Mouse (Mus musculus) retina, embryonic 14.5 days (tissue): Measurements from ENCODE around the gene Fermt1.

Source experiments
- DNase-seq: peaks from one replicate; pipeline ENCODE4 v3.0.0-alpha.2; 2015; ENCODE audit warnings: low spot score

The Fermt1 gene

DNA sequence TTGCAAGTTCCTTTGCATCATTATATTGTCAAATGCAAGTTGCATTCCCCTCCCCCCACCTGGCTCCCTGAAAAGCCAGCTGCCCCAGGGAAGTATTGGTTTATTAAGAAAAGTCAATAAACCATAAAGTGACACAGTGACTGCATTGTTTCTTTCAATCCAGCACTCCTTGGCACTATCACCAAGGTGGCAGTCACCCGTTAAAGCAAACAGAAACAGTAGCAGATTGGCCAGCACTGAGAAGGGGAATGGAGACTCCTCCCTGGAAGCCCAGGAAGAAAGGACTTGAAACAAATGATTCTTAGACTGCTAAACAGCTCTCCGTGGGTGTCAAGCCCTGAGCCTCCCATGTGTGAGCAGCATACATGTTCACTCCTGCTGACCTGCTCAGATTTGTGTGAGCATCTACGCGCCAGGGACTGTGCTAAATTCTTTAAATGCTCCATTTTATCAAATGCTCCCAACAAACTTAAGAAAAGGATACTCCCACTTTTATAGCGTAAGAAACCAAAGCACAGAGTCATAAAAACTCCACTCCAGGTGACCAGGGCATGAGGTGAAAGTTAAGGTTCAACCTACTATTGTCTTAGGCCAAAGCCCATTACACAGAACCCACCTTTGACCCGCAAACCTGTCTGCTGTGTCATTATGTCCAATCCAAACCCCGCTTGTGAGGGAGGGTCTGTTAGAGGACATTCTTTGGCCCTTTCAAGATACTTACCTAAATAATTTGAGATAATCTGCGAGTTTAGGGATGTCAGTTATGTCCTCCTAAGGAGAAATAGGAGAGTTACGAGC, 23.4 kb downstream of the Fermt1 start:
- DNase-seq, result no peak

DNA sequence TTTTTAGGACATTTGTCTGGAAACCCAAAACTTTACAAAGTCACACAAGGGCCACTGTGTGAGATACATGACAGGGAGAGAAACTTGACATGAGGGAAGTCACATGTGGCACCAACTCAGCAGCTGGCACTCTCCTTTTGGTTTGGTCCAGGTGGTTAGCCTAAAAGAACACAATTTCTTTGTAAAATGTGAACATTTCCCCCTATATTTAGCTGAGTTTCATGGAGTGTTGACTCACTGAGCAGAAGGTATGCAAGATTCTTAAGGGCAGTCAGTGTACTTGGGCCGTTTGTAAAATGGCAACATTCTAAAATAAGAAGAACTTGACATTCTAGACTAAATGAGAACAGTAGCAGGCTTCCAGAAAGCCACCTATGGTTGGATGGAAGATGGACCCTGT, 30.9 kb downstream of the Fermt1 start:
- DNase-seq, result no peak

DNA sequence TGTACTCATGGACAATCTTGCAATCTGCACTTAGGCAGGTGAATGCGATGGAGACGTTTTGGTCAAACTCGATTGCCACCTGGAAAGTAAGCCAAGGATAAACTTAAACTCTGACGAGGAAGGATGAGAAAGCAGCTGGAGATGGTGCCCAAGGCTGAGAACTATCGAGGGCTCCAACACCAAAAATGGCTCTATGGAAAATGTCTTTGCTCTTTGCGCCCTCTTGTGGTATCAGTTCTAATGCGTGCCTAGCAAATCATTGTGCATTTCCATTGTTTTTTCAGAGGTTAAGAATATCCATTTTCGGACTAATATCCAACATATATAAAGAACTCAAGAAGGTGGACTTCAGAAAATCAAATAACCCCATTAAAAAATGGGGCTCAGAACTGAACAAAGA, 38.9 kb downstream of the Fermt1 start:
- peak; percentile 81 for DNase-seq

DNA sequence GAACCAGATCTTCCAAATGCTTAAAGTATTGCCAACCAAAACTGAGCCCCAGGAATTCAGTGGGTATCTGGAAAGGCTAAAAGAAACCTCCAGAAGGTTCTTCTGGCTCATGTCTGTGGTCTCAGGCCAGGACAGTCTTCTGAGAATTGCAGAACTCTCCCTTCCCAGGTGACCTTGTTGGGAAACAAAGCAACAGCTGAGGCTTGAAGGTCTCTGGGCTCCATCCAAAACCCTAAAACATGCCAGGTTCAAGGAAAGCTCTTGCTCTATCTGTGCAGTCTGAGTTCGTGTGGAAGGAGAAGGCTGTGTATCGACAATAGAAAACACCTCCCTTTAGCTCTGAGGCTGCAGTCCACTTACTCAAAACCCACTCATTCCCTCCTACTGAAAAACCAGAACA, 40.7 kb downstream of the Fermt1 start:
- DNase-seq, result no peak

DNA sequence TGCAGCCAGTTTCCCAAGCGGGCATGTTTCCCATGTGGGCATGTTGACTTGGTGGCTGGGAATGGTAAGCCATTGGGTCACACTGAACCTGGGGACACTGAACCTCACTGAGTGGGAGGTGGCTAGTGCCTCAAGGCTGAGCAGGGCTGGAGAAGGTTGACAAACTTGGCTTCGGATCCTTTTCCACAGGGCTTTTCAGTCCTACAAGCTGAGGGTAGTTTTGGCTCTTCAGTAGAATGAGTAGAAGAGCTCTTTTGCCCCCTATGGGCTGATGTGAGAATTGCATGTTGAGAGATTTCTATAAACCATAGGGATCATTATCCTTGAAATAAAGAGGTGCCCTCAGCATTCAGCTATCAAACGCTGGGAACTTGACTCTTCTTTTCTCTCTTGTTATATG, 42.2 kb downstream of the Fermt1 start:
- peak; percentile 91 for DNase-seq

DNA sequence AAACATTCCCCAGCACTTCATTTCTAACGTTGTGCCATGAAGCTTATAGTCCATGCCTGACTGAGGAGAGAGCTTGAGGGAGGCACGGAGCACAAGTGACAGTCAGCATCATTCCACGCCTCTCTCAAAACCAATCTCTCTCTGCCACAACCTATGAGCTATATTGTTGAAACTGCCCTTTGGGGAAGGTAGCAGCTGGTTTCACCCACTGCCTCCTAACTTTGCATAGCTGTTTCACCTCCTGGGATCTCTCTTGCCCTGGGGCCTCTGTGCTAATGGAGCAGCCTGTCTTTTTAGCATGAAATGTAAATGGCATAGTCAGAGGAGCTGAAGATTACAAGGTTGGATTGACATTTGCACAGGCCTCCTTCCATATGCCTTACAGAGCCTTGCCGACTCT, 43.6 kb downstream of the Fermt1 start:
- DNase-seq, result no peak

DNA sequence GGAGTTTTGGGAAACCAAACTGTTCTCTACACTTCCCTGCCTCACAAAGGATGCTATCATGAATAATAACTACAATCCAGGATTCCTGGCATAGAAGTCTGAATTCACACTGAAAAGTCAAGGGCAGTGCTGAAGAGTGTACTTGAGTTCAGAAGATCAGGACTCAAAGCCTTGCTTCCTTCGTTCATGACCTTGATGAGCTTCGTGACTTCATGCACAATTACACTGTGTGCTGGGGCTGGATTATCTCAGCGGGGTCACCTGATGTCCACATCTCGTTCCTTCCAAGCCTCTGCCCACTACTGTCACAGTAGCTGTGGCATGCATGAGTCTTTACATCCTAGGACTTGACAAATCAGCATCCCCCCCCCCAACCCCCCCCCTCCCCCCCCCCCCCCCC, 44.1 kb downstream of the Fermt1 start:
- DNase-seq, result no peak

DNA sequence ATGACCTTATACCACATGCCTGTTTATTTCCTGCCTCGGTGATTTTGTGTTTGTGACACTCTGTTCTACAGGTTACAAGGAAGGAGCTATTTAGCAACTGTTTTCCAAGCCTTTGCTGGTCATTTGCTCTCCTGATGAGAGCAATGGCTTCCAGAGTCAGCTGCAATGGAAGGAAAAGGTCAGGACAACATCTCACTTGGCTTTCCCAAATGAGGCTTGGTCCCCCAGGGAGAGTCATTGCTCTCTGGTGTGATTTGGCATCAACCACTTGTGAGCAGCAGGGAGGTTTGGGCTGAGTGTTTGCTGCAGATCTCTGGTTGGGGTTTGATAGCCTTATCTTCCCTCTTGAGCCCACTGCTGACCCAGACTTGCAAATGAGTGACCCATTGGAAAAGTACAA, 45.1 kb downstream of the Fermt1 start:
- DNase-seq, result no peak

DNA sequence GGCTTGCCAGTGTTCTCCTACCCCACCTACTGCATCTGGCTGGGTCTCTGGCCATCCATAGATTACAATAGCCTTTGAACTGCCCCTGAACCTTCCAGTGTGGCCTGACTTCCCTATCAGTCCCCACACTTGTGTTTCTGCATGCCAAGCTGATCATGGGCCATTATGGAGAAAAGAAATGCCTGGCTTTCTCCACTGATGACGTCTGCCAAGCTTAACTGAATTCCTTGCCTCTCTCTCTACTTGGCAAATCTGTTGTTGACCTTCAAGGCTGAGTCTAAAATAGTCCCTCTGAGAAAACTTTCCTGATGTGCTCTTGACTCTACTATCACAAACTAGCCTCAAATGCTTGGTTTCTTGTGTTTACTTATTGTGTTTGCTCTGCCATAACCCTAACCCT, 47.5 kb downstream of the Fermt1 start:
- DNase-seq, result no peak

DNA sequence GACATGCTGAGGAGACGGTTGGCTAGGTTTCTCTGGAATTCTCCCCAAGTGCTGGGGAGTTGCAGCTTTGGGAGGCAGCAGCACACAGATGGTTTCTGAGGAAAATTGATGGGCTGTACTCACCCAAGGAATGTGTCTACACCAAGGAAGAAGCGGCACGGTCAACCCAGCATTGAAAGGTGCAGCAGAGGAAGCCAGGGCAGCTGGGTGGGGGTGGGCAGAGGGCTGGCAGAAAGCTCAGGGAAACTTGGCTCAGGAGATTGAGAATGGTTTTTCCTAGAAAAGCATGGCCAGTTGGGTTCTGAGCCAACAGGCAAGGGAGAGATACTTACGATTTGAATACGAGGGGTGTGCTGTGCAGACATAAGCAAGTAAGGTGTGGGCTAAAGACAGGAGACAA, 51.9 kb downstream of the Fermt1 start:
- no peak for DNase-seq

DNA sequence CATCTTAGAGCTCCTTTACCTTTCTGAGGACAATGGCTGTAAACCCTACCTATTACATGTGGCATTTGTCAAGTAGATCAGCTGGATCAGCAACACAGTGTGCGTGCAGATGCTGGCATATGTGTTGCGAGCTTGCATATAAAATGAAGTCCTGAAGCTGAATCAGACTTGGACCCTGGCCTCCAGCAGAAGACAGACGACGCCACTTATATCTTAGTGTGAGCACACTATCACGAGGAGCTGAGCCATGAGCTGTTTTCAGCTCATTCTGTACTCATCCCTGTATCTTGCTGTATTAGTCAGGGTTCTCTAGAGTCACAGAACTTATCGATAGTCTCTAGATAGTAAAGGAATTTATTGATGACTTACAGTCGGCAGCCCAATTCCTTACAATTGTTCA, 60.4 kb downstream of the Fermt1 start:
- no peak for DNase-seq

DNA sequence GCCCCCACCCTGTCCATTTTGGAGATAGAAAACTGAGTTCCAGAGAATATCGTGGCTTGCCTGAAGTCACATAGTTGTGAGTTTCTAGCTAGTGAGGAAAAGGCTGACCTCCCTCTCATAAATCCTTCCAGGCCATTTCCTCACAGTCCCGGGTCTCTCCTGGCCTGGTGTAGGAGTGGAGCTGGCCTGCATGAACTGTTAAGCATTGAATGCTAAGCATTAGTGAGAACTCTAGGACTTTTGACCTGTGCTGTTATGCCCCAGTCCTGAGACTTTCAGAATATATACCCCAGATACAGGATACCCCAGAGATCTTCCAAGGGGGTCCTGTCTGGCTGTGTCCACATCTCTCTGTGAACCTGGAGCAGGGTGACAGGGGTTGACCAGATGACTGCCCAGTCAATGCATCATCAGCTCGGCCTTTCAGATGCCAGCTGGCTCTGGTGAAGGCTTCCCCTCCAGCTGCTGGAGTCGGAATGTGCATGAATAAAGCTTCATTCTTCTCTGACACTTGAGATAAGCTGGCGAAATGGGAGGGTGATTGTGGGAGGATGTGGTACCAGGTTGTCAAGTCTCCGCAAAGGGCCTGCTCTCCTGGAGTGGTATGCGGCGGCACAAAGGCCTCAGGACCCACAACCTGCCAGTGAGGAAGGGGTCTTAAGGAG, 61.3 kb downstream of the Fermt1 start:
- no peak for DNase-seq

DNA sequence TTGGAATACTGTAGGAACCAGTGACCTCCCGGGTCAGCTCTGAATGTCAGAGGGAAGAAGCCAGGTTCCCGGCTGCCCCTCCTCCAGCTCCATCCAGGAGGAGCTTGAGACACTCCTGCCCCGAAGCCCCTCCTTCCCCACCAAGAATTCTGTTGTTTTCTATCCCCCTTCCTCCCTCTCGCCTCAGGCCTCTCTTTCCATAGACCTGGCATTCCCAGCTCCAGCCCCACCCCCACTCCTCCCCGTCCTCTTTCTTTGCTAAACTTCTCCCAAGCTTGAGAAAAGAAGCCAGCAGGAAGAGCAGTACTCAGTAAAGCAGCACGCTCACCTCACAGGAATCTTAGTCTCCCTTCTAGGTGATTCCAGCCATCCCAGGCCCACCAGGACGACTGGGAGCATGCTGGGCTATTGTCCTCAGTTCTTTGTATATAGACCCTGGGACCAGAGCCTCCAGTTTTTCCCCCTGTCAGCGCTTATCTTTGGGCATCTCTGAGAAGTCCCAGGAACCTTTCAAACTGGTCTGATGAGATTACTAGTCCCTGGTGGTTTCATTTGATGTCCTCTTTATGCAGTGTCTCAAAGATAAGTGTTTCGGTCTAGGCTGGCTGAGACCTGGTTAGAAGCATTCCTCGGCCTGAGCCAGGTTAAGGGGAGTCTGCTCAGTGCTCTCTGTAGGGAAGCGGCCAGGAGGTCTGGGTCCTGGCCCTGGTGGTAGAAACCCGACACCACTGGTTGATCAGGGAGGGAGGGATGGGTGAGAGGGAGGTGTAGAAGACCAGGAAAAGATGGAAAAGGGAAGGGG, 64.7 kb downstream of the Fermt1 start, which contains the start of gene Lrrn4:
TSS of gene Lrrn4 (minus strand) at position 48 of the 802 bp plus-strand sequence.
- peak; percentile 17 for DNase-seq

DNA sequence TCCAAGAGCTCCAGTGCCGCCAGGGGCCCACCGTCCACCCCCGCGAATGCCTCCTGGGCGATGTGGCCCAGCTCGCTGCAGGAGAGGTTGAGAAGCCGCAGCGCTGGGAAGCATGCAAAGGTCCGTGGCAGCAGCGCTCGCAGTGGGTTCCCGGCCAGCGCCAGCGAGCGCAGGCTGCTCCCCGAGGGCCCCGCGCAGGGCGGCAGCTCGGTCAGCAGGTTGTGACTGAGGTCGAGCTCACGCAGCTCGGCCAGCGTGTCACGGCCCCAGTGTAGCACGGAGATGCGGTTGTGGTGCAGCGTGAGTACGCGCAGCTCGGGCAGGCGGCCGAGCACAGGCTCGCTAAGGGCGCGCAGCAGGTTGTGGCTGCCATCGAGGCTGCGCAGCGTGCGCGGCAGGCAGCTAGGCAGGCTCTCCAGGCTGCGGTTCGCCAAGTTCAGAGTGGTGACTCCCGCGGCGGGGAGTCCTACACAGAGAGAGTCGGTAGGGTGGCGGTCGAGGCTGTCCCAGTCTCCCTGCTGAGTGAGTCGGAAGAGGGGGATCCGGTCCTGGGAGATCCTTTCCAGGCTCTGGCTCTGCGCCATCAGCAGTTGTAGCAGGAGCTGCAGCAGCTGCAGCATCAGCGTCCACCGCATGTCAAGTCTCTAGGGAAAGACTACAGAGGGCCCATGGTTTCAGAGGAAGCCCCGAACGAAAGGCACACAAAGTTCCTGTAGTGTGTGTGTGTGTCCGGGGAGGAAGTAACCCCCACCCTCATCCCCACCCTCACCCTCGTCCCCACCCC, 66.3 kb downstream of the Fermt1 start:
- DNase-seq, result peak; percentile 59

DNA sequence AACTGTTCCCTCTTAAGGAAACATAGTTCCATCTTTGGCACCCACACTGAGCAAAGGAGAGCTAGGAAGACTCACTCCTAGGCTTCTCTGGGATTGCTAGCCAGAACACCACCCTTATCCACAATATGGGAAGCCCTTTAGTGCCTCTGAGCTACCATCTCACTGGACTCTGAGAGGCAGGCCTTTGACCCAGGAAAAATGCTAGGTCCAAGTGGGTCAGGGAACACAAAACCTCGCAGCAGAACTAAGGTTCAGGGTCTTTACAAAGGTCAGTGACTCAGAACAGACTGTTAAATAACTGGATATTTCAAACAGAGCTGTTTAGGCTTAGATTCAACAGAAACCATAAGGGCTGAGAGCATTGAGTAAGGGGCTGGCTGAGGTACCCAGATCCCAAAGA, 68.7 kb downstream of the Fermt1 start:
- no peak for DNase-seq

DNA sequence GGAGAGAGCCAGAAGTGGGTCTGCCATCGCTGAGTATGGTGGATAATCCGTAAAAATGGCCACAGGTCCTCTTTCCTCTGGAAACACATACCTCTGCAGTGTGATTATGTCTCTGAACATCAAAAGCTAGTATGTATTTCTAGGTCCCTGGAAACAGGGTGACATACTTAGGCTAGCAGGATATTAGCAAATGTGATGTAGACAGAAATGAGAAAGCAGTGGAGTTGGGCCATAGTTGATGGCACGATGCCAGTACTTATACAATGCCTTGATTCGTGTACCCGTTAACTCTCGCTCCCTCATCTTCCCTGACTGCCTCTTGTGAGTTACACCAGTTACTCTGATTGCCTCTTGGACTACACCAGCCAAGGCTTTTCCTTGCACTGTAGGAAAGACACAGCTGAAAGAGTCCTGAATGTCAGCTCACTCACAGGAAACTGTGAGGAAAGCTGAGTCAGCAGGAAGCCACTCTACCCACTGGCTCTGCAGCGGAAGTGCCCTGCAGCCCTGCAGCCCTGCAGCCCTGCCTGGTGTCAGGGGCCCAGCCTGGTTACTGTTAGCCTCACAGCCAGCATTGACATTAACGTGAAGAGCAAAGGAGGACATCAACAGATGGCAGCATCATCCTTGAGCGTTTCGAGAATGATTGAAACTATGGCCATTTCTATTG, 71.9 kb downstream of the Fermt1 start:
- no peak for DNase-seq

DNA sequence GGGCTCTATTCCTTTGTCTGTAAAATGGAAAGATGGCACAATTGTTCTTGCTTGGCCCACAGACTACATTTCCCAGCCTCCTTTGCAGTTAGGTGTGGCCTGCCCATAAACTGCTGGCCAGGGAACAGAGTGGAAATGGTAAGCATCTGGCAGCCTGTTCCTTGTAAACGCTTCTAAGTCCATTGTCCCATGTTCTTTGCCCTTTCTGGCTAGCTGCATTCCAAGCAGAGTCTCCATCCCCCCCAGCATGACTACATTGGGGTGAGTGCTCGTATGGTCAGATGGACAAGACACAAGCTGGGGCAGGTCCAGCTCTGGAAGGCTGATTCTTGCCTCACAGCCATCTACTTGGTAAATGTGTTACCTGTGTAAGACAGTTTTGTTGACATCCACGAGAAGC, 74.0 kb downstream of the Fermt1 start:
- DNase-seq, result no peak

DNA sequence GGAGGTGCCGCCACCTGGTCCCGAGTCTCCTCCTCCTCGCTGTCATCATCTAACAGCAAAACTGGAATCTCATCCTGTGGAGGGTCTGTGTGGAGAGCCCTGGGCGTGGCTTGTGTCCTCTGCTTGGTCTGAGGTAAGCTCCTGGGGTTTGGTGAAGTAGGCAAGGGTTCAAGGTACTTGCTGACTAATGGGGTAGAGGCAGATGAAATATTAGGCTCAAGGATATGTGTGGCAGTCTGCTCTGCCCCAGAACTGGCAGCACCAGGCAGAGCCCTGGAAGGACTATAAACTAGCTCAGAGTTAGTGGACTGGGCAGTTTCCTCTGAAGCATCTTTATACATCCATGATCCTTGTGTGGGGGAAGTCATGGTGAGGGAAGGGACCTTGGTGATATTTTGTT, 75.4 kb downstream of the Fermt1 start:
- DNase-seq, result no peak

DNA sequence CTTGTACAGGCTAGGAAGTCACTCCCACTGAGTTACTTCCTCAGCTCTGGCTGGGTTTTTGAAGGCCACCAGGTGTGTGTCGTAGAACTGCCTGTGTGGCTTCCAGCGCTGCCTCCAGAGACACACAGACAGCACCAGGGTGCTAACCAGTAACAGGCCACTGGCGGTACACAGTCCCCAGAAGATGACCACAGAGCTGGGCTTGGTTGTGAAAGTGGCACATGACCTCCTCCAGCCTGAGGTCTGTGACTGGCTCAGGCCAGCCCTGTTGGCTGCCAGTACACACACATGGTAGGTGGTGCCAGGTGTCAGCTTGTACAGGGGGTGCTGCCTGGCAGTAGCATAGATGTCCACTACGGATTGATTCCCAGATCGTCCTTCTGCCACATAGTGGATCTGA, 76.0 kb downstream of the Fermt1 start:
- DNase-seq, result no peak

DNA sequence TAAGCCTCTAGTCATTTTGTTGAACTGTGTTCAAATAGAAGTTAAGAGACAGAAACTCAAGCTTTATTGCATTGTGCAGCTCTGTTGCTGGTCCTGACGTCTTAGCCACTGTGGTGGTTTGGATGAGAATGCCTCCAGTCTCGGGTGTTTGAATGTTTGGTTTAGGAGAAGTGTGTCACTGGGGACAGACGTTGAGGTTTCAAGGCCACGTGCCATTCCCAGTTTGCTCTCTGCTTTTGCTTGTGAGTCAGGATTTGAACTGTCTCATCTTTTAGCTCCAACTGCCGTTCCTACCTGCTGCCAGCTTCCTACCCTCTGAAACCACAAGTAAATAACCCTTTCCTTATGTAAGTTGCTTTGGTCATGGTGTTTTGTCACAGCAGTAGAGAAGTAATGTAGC, 78.2 kb downstream of the Fermt1 start:
- DNase-seq, result no peak

DNA sequence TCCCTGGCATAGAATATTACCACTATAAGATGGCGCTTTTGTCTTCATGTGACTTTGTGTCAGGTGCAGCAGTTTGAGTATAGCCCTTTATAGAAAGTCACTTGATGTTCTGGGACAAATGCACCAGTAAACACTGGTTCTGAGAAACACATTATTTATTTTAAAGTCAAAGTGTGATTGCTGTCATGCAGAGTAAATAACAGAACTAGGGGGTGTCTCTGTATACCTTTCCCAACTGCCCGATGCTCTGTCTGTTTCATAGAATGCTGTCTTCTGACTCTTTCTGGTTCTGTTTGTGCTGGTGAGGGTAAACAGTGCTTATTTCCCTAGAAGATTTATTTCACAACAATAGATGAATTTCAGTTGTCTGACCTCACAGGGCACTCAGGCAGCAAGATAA, 82.4 kb downstream of the Fermt1 start:
- DNase-seq, result no peak

DNA sequence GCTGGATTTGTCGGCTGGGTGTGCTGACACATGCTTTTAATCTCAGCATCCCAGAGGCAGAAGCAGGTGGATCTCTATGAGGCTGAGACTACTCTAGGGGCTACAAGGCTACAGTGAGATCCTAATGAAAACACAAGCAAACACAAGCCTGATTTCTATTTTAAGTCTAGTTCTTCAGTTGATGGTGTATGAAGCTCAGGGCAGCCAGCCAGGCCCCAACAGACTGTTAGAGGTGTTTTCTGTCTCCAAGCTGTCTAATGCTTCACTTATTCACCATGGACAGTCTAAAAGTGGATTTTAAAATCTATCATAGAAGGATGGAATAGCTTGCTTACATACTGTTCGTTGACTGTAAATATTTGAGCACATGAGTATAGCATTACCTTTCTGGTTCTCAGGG, 84.2 kb downstream of the Fermt1 start:
- DNase-seq, result no peak
